Mouse (Mus musculus) forebrain, embryonic 16.5 days (tissue): ENCODE data around the gene Cars2. TPM values are rescaled to one million over a fixed set of nuclear protein-coding genes. Genes with fewer than 3 reads are reported as not detected.

Source experiments
- ATAC-seq: fragments of 200-750 bp; cut with Nextera tagmentation; 2 replicates; pipeline ENCODE4 v1.8.0; 2017; ENCODE audit warnings: mild to moderate bottlenecking, moderate library complexity
- H3K27ac ChIP-seq: fragments of 300-500 bp; sonication (generic); 2 replicates; pipeline ENCODE4 v1.5.1; 2014; ENCODE audit warnings: low read length, control low read depth
- H3K27me3 ChIP-seq: fragments of 300-500 bp; sonication (generic); replicated peaks from 2 replicates; pipeline ENCODE4 v1.6.1; 2014; ENCODE audit warnings: low read length; ENCODE audit not compliant: control insufficient read depth, insufficient read depth
- H3K36me3 ChIP-seq: fragments of 300-500 bp; sonication (generic); 2 replicates; pipeline ENCODE4 v1.6.1; 2014; ENCODE audit not compliant: control insufficient read depth, insufficient read depth
- H3K4me1 ChIP-seq: fragments of 300-500 bp; sonication (generic); replicated peaks from 2 replicates; pipeline ENCODE4 v1.6.1; 2014; ENCODE audit warnings: low read length; ENCODE audit not compliant: control insufficient read depth, insufficient read depth
- H3K4me2 ChIP-seq: fragments of 300-500 bp; sonication (generic); 2 replicates; pipeline ENCODE4 v1.6.1; 2014; ENCODE audit warnings: mild to moderate bottlenecking, low read length, control low read depth
- H3K4me3 ChIP-seq: fragments of 300-500 bp; sonication (generic); replicated peaks from 2 replicates; pipeline ENCODE4 v1.5.1; 2014; ENCODE audit warnings: mild to moderate bottlenecking, low read length, control low read depth
- H3K9ac ChIP-seq: fragments of 300-500 bp; sonication (generic); replicated peaks from 2 replicates; pipeline ENCODE4 v1.6.1; 2014; ENCODE audit warnings: low read depth, low read length, control low read depth
- H3K9me3 ChIP-seq: fragments of 300-500 bp; sonication (generic); 2 replicates; pipeline ENCODE4 v1.6.1; 2016; ENCODE audit warnings: low read length; ENCODE audit not compliant: control insufficient read depth
- WGBS: fragments of 180-500 bp; shearing (Covaris S2); extraction: QIAGEN DNeasy Blood & Tissue Kit; methylation state at CpG from one replicate; pipeline ENCODE4 v1.1.7; 2014; 5-methylcytosine and 5-hydroxymethylcytosine counted together
- polyA plus RNA-seq: library from polyadenylated mRNA; unstranded; fragments of >200 nt; fragmentation: Nextera tagmentation; extraction: Ambion mirVana; gene quantifications from 2 replicates; pipeline ENCODE4 v1.2.1, GENCODE M21; 2015

The Cars2 gene
- polyA plus RNA-seq, 1 experiment from 2014 or later = 34.1 TPM

DNA sequence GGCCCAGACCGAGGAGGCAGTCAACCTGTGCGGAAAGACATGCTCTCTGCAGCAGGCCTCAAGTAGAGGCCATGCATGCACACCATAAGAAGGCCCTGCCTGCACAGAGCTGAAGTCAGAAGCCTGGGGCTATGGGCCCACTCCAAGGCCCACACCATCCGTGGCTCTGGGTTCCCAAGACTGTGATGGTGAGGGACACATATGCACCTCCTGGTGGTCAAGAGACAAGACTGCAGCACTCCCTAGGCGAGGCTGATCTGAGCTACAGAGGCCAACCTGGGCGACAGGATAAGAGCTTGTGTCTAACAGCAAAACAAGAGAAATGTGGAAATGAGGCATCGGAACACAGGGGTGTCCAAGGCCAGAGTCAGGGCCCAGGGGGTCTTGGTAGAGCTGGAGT is 3.5 kb downstream of the Cars2 start:
- no peak overlapping the region for H3K9ac ChIP-seq

DNA sequence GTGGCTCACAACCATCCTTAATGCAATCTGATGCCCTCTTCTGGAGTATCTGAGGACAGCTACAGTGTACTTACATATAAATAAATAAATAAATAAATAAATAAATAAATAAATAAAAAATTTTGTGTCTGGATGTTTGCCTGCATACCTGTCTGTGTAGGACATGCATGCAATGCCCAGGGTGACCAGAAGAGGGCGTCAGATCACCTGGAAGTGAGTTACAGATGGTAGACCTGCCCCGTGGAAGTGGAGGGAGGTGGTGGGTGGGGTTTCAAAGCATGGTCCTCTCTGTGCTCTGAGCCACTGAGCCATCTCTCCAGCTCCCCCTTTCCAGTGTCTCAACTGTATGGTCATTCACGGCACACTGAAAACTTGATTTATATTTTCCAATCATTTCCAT is 6.2 kb downstream of the Cars2 start:
- no peak overlapping the region for H3K4me3 ChIP-seq
- no peaks in the 10 kb centered on the region; the same call in 1 of the 2 replicates for H3K4me1 ChIP-seq
- WGBS = 37% methylated on average over 3 of the region's 3 CpGs
- no peak overlapping the region for H3K27ac ChIP-seq
- peaks cover 10% of the 10 kb centered on the region for H3K36me3 ChIP-seq
- no peak overlapping the region for H3K4me2 ChIP-seq
- H3K9ac ChIP-seq = no peak overlapping the region
- no peaks in the 10 kb centered on the region for H3K27me3 ChIP-seq
- no peak for ATAC-seq
- no peaks in the 10 kb centered on the region for H3K9me3 ChIP-seq

More for the DNA sequence above, 3.5 kb downstream of the Cars2 start:
- Histone ChIP-seq H3K4me2 (no peak overlapping the region), H3K9me3 (no peaks in the 10 kb centered on the region), H3K36me3 (peaks cover 2% of the 10 kb centered on the region; the same call in 1 of the 2 replicates), H3K27me3 (no peaks in the 10 kb centered on the region), H3K4me3 (no peak overlapping the region), H3K27ac (no peak overlapping the region), H3K4me1 (peaks cover 12% of the 10 kb centered on the region)
- 74% methylated on average over 6 of the region's 6 CpGs for WGBS
- no peak for ATAC-seq

DNA sequence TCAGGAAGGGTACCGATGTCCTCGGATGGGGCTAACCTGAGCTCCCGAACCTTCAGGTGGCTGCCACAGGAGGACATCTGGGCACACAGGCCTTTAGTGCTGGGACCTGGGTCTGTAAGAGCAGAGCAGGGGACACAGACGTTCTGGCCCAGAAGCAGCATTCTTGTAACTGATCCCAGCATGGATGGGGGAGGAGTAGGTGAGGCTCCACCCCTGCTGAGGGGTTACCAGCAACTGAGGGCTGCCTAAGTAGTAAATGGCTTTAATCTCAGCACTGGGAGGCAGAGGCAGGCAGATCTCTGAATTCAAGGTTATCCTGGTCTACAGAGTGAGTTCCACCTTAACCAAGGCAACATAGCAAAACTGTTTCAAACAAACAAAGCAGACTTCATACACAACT is 7.7 kb downstream of the Cars2 start:
- Histone ChIP-seq H3K4me3 (no peak overlapping the region), H3K9ac (no peak overlapping the region), H3K4me2 (no peak overlapping the region), H3K36me3 (peaks cover 10% of the 10 kb centered on the region), H3K9me3 (no peaks in the 10 kb centered on the region), H3K27ac (no peak overlapping the region), H3K27me3 (no peaks in the 10 kb centered on the region), H3K4me1 (no peaks in the 10 kb centered on the region)
- no peak for ATAC-seq
- 90% methylated on average over 4 of the region's 4 CpGs for WGBS

DNA sequence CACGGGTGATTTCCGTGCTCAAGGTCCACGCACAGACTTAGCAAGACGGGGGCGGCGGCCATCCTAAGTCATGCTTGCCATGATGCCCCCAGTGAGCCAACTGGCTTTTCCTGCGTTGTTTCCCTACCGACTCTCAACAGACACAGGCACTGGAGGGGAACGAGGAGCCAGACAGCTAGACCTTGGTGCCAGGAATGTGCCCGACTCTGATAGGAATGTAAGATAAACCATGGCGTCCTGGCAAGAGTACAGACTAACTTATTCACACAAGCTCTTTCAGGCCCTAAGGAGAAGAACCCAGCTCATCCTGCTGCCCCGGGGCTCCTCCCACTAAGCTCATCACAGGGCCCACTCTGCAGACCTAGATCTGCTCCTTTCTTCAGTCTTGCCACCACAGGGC is 8.6 kb downstream of the Cars2 start:
- Histone ChIP-seq H3K27me3 (no peaks in the 10 kb centered on the region), H3K4me2 (no peak overlapping the region), H3K9ac (no peak overlapping the region), H3K9me3 (no peaks in the 10 kb centered on the region), H3K4me1 (no peaks in the 10 kb centered on the region), H3K4me3 (no peak overlapping the region), H3K27ac (no peak overlapping the region), H3K36me3 (peaks cover 10% of the 10 kb centered on the region)
- no peak for ATAC-seq
- 92% methylated on average over 12 of the region's 12 CpGs for WGBS

DNA sequence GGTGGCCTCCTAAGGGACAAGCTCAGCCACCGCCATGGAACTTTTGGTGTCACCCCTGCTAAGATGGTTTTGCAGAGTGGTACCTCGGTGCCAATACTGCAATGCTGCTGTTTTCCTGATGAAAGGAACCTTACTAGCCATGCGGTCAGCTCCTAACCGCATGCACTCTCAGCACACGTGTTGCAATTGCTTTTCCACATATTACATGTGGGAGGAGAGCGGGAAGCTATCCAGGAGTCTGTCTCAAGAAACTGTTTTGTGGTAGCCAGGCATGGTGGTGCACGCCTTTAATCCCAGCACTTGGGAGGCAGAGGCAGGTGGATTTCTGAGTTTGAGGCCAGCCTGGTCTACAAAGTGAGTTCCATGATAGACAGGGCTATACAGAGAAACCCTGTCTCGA is 10.4 kb downstream of the Cars2 start:
- Histone ChIP-seq H3K4me1 (no peaks in the 10 kb centered on the region), H3K27me3 (no peaks in the 10 kb centered on the region), H3K27ac (no peak overlapping the region), H3K4me2 (no peak overlapping the region), H3K36me3 (peaks cover 10% of the 10 kb centered on the region), H3K9ac (no peak overlapping the region), H3K9me3 (no peaks in the 10 kb centered on the region), H3K4me3 (no peak overlapping the region)
- ATAC-seq = no peak
- WGBS = 93% methylated on average over 8 of the region's 8 CpGs

DNA sequence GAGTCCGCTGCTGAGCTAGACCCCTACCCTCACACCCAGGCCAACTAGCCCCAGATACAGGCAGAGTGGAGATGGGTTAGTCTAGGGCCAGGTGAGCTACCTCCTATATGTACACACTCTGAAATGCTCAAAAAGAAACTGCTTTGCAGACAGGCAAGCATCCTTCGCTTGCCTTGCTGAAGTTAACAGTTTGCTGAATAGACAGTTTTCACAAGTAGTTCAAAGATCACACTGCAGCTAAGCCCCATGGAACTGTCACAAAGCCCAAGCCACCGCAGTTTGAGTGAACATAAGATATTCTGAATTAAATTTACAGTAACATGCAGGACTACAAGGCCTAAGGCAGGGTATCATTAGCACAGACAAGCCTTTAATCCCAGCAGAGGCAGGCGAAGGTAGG is 11.5 kb downstream of the Cars2 start:
- Histone ChIP-seq H3K36me3 (peaks cover 10% of the 10 kb centered on the region), H3K9me3 (no peaks in the 10 kb centered on the region), H3K4me1 (peaks cover 8% of the 10 kb centered on the region; the same call in 1 of the 2 replicates), H3K27me3 (no peaks in the 10 kb centered on the region), H3K9ac (no peak overlapping the region), H3K4me3 (no peak overlapping the region), H3K27ac (no peak overlapping the region), H3K4me2 (no peak overlapping the region)
- WGBS = 93% methylated on average over 4 of the region's 4 CpGs
- ATAC-seq = no peak

DNA sequence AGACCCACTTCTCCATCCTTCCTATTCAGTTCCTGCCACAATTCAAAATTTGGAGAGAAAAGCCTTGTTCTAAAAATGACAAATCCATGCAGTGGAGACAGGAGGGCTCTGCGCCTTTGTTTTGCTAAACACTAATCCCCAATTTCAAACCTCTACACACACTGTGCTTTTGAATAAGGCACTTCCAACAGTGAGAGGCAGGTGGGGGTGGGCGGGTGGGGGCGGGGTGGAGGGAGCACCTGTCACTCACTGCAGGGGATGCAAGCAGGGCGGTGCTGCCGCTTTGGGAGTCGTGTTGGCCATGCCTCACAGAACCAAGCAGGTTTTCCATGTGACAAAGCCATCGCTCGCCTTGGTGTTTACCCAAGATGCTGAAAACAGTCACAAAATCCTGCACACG is 16.1 kb downstream of the Cars2 start:
- peaks cover 6% of the 10 kb centered on the region for H3K36me3 ChIP-seq
- H3K4me3 ChIP-seq = no peak overlapping the region
- H3K4me2 ChIP-seq = no peak overlapping the region
- WGBS = 12% methylated on average over 9 of the region's 9 CpGs
- H3K9ac ChIP-seq = no peak overlapping the region
- no peak overlapping the region for H3K27ac ChIP-seq
- H3K4me1 ChIP-seq = peaks cover 8% of the 10 kb centered on the region; the same call in 1 of the 2 replicates
- H3K9me3 ChIP-seq = no peaks in the 10 kb centered on the region
- H3K27me3 ChIP-seq = no peaks in the 10 kb centered on the region
- peak; percentile 33; the same call in 1 of the 2 replicates for ATAC-seq

DNA sequence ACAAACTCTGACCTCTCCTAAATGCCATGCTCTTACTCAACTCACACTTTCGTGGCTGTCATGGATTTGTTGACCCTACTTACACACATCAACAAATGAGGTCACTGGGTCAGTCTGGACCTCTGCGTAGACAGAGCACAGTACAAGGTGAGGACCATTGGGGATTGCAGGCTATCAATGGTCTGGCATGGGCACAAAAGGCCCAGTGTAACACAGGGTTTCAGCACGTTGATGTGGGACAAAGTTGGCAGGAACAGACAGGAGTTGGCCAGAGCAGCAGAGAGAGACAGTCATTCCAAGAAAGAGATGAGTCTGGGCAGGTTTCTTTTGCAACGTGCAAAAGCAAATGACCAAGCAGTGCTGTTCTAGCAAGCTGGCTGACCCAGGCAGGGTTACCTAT is 19.7 kb downstream of the Cars2 start:
- WGBS = 81% methylated on average over 4 of the region's 4 CpGs
- no peak overlapping the region for H3K4me2 ChIP-seq
- peaks cover 6% of the 10 kb centered on the region for H3K36me3 ChIP-seq
- H3K9me3 ChIP-seq = no peaks in the 10 kb centered on the region
- H3K27me3 ChIP-seq = no peaks in the 10 kb centered on the region
- peaks cover 8% of the 10 kb centered on the region; the same call in 1 of the 2 replicates for H3K4me1 ChIP-seq
- no peak overlapping the region for H3K4me3 ChIP-seq
- H3K9ac ChIP-seq = no peak overlapping the region
- H3K27ac ChIP-seq = no peak overlapping the region
- ATAC-seq = no peak

DNA sequence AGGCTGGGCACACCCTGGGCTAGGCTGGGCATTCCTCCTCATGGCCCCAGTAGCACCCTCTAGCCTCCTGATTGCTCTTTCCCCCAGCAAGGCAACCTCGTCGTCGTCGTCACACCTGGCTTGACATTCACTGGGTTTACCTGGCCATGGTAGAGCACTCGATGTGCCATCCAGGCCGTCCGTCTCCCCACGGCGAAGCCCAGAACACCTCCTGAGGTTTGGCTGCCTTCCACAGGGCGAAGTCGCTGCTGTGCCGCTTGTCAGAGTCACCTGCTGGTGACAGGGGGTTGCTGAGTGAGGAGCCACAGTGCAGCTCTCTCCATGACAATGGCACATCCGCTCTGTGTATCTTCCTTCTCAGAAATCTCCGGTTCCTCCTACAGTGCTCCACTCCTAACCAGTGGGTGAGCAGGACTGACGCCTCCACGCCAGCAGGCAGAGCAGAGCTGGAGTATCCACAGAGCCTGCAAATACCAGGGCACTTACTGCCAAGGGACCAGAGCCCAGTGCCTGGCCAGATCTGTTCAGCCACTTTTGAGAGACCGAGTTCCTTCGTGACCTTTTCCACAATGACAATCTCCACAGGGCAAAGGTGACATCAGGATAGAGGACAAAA is 20.3 kb downstream of the Cars2 start:
- peaks cover 6% of the 10 kb centered on the region for H3K36me3 ChIP-seq
- no peak overlapping the region for H3K27ac ChIP-seq
- 82% methylated on average over 18 of the region's 18 CpGs for WGBS
- no peaks in the 10 kb centered on the region for H3K9me3 ChIP-seq
- no peaks in the 10 kb centered on the region for H3K27me3 ChIP-seq
- peaks cover 8% of the 10 kb centered on the region; the same call in 1 of the 2 replicates for H3K4me1 ChIP-seq
- no peak overlapping the region for H3K4me3 ChIP-seq
- ATAC-seq = no peak
- H3K9ac ChIP-seq = no peak overlapping the region
- no peak overlapping the region for H3K4me2 ChIP-seq

DNA sequence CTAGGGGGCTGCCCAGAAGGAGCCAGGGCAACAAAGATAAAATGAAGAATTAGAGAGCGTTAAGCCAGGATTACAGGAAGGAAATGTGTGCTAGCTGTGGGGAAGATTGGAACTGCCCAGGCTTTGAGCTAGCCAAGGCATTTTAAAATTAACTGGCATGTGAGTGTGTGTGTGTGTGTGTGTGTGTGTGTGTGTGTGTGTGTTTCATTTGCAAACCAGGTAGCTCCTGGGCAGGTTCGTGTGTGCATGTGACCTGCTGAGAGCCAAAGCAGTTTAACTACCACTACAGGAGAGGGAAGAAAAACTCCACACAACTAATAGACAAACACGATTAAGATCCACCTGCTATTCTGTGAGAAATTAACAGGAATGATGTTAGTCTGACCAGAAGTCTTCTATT is 27.3 kb downstream of the Cars2 start:
- H3K27ac ChIP-seq = no peak overlapping the region
- no peak overlapping the region for H3K9ac ChIP-seq
- ATAC-seq = no peak
- no peaks in the 10 kb centered on the region for H3K27me3 ChIP-seq
- H3K4me2 ChIP-seq = no peak overlapping the region
- H3K9me3 ChIP-seq = no peaks in the 10 kb centered on the region
- H3K4me3 ChIP-seq = no peak overlapping the region
- H3K36me3 ChIP-seq = peaks cover 1% of the 10 kb centered on the region; the same call in 1 of the 2 replicates
- H3K4me1 ChIP-seq = no peaks in the 10 kb centered on the region
- 76% methylated on average over 3 of the region's 3 CpGs for WGBS
